Mouse (Mus musculus): ENCODE measurements at regions not wholly inside any gene's neighbourhood (a gene's known extent, or its start where the extent isn't known, plus 50 kb on each side); places are given as distances from the start of the nearest gene placed in this dataset.

DNA sequence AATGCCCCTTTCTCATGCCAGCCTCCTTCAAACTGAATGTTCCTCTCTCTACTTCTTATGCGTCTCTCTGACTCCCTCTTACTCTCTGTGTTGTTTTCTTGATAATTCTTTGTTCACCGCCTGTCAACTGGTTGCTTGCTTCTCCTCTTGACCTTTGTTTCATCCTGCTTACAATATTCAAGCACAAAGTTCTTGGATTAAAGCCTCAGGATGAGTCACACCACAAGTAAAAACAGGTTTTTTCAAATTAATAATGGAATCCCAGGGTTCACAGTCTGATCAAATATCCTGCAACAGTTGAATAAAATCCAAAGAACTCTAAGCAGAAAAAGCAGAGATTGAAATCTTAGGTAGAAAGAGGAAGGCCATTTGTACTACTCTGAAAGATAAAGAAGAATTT is 285.9 kb upstream of the Cxadr start:
- no peak for DNase-seq (ENCODE audit: low spot score in 2 of 2)

DNA sequence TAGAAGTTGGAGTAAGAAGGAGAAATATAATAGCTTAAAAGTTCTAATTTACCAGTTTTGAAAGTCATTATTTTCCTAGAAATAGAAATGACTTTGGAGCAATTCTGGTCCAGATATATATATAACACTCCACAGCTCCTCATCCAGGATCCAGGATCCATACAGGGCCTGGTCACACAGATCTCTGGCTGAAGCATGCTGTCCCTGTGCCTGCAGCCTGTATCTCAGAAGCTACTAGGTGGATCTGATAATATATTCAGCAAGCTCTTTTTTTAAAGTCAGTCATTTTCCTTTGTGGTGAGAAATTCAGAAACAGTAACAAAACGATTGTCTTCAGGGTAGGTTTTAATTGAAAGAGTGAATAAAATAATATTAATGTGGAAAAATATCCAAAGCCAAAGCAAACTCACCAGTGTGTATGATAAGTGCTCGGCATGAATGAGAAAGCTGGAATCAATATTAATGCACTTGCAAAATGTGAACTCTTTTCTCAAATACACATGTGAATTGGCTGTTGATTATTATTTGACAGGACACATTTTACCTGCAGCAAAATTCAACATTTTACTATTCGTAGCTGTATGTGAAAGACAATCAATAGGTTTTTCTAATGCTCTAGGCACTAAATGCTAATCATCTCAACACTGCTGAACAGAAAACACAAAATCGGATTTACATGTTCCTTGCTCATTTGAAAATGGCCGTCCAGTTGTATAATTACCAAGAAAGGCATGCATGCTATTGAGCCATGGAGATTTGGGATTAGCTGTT is 288.1 kb upstream of the Cxadr start:
- DNase-seq (ENCODE audit: low spot score in 2 of 2), result no peak

DNA sequence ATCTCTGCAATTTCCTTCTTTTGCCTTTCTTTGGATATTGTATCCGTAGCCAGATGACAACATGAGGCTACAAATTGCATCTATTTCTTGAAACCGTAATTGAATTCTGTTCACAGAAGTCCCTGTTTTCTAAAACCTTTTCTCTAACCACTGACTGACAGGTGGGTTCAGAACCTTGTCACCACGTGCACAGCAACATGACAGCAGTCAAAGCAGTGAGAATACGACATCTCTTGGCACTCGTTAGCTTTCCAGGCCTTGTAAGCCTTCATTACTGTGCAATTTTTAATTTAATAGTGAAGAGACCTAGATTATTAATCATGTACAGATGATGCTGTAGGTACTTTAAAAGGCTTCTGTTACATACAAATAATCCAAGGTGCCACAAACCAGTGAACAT is 297.3 kb upstream of the Cxadr start:
- no peak for DNase-seq (ENCODE audit: low spot score in 2 of 2)

DNA sequence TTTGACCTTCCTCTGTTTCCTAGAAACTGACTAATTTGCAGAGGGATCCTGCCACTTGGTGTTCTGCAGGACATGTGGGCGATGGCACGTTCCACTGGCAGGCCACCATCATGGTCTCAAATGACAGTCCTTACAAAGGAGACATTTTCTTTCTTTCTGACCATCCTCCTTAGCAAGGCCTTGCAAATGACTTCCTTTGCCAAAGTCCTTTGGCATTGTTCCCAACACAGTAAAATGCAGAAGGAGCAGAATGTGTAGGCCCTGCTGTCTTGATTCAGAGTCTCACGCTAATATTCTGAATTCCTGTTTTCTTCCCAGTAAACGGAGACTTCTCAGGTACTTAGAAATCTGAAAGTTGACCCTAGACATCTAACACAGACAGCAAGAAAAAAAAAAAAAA is 308.3 kb upstream of the Cxadr start:
- DNase-seq (ENCODE audit: low spot score in 2 of 2), result no peak

DNA sequence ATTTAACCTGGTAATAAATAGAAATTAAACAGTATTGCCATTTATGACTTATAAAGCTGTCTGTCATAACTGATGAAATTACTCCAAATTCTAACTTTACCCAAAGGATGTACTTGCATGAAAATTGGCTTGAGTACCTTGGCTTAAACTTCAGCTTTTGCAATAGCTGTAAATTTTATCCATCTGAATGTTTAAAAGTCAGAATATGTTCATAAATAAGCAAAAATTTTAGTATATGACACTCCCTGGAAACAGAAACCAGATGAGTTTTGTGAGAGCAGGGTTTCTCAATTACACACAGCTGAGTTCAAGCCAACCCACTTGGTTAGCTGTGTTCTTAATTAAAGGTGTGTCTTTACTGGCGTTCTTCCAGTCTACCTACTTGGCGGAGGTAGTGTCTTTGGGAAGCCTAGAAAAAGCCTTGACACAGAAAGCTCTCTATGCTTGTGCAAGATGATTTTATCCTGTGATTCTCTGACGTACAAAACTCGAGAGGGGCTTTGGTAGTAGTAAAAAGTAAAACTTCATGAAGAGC is 311.4 kb upstream of the Cxadr start:
- no peak for DNase-seq (ENCODE audit: low spot score in 2 of 2)

DNA sequence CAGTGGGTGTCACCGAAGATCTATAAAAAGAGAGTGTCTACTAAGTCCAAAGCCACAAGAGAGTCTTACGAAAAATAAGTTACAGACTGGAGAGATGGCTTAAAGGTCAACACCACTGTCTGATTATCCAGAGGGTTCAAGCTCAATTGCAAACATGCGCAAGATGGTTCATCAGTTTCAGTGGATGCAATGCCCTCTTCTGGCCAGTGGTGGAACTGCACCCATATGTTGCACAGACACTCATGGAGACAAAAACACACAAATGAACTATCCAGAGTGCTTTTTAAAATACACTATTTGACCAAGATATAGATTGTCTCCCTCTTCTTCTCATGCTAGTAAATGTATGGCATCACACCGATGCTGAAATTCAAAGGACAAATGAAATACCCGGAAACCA is 312.1 kb upstream of the Cxadr start:
- DNase-seq (ENCODE audit: low spot score in 2 of 2), result no peak

DNA sequence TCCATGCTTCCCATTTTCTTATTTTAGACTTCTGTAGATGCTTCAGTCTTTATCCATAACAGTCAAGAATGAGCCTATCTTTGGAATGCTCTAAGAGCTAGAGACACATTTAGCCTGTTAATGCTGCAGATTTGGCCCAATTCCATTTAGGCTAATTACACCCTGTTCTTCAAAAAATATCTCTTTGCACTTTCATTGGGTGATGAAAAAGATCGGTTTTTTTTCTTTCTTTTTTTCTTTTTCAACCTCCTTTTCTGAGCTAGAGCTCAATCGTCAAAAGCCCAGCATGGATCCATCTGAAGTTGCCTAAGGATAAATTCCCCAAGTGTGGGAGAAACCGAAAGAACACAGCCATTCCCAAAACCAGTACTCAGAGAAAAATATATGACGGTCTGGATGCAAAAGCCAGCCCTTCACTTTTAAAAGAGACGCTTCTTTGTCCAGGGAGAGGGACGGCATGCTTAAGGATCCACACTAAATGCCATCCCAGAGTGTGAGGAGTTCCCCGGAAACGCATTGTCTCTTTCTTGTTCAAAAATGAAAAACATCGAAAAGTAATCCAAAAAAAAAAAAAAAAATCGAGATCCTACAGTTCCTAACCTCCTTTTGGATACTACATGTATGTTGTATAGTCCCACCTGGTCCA is 314.3 kb upstream of the Cxadr start:
- no peak for DNase-seq (ENCODE audit: low spot score in 2 of 2)

DNA sequence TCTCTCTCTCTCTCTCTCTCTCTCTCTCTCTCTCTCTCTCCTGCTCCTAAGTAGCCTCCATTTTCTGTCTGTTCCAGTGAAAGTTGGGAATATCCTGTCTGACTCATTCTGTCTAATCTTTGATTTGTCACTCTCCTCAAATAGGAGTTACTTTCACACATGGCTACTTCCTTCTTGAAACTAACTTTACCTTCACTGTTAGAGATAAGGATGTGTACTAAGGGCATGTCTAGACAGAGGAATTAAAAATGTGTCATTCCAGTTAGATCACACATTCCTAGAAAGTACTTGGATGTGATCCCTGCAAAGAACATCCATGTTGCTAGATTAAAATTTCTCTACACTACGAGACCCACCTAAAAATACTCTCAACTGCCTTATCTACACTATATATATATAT is 346.9 kb upstream of the Gm11146 start:
- DNase-seq (ENCODE audit: low spot score in 2 of 2), result no peak

DNA sequence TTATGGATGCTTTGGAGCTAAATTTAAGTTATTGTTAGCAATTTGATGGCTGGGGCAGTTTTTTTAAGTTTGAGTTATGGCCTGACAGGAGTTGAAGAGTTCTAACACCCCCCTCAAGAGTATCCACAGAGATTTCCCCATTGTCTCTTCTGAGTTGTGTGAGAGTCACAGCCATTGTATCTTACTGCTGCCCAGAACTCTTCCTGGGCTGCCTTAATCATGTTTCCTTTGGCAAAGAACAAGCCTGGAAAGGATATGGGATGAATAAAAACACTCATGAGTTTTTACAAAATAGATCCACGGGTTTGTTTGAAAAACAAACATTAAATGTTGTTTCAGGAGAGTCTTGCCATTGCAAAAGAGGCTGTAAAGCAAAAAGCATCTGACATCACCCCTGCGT is 343.5 kb upstream of the Gm11146 start:
- no peak for DNase-seq (ENCODE audit: low spot score in 2 of 2)

DNA sequence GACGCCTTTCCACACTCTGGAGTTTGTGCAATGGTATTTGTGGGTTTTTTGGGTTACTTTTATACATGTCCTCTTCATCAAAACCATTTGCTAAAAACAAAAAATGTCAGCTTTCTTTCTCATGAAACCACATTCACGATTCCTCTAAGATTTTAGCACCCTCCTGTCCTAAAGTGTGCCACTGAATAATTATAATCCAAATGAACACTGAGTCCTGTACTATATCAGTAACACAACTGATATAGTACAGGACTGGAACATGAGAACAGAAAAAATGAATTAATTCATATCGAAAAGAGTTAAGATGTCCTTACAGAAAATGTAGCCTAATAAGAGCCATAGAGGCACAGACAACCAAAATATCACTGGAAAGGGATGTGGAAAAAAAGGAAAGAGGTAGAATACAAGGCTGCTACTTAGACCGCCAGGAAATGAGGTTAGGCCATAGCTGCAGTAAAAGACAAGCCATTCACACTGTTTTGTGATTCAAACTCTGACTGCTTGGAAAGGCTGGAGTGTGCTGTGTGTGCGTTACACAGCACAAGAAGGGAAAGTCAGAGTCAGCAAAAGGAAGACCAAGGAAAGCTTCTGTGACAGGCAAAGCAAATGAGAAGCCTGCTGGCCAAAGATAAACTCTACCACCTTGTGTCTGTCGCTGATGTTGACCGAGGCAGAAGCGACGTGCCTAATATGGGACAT is 329.3 kb upstream of the Gm11146 start:
- DNase-seq (ENCODE audit: low spot score in 2 of 2), result no peak

DNA sequence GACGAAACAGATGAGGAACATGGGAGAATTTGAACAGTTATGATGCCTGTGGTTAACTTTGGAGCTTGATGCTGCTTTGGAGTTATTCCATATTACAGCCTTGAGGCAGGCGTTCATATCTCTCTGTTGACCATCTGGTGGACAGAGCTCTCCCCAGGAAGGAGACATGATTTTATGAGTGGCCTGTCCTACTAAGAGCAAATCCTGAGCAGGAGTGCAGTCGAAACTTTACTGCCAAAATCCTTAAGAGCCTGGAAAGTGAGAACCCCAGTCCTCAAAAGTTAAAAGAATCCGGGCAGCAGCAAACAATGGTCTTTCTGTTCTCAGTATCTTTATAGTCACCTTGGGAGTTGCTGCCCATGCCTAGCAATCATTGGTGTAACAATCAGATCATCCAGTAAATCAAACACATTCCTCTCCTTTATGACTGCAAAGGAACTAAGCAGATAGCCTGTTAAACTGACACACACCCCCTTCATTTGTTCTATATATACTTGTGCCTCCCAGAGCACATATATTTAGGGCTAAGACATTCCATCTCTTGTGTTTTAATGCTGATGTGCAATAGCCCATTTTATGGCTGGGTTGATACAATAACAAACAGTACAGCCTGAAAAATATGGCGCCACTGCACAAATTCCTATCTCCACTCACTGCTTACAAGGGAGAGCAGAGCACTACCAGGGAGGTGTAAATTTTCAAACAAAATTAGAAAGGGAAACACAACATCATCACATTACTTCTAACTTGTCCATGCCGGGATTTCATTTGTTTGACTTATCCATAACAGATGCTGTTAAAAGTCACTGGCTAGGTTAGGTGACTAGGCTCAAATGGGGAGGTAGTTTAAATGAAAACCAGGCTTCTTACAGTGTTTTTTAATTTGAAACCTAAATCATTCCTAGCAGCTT is 312.5 kb upstream of the Gm11146 start:
- DNase-seq (ENCODE audit: low spot score in 2 of 2), result no peak

DNA sequence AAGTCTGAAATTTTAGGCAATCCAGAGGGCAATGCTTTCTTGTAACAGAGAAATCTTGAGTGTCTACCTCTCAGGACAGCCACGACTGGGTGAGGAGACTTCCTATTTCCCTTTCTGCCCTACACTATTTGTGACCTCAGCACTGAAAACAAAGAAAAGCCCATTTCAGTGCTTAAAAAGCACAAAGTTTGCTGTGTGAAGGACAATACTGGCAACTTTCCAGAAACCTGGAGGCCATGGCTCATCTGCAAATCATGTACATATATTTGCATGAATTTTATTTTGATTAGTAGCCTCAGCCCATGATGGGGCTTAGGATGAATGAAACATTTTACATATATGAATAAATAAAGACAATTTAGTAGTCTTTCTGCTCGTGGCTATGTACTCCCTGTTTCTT is 292.4 kb upstream of the Gm11146 start:
- DNase-seq (ENCODE audit: low spot score in 2 of 2), result no peak

DNA sequence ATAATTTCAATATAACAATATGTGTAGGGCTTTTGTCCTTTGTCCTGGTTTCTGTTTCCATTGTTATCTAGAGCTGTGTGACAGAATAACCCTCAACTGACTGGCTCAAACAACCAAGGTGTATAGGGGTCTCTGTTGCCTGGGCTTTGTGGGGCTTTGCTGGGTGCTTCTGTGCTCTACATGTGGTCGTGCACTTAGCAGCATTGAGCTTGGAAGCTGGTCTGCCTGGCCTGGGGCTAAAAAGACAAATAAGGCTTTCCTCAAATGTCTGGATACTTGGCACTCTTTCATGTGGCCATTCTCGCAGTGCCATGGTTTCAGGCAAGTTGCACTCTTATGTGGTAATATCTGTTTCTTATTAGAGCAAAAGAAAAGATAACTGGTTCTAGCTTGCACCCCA is 291.8 kb upstream of the Gm11146 start:
- DNase-seq (ENCODE audit: low spot score in 2 of 2), result no peak

DNA sequence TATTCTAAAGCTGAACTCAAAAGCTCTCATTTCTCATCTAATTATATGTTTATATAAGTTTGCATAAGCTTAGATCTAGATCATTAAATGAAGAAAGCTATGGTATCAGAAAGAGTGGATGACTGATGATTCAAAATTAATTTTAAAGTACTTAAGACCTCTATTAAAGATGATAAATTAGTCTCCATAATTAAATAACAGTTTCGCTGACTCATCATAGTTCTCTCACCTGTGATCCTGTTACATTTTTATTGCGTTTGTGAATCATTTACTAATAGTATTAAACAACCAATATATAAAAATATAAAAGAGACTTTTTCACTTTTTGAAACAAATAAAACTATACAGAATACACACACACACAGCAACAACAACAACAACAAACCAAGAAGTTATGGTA is 290.8 kb upstream of the Gm11146 start:
- no peak for DNase-seq (ENCODE audit: low spot score in 2 of 2)

DNA sequence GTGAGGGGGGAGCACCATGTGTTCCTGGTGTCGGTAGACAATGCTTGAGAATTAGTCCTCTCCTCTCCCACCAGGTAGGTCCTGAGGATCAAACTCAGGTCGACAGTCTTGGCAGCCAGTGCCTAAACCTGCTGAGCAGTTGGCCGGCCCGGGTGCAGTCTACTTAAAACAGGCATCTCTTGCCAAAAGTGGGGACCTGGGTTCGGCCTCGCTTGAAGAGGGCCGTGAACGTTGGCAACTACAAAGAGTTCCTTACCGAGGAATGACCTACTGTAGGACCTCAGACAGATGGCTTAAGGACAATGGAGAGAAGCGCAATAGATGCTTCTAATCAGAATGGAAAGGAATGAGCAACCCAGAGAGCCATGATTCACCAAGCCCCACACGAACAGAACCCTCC is 287.5 kb upstream of the Gm11146 start:
- DNase-seq (ENCODE audit: low spot score in 2 of 2), result no peak

DNA sequence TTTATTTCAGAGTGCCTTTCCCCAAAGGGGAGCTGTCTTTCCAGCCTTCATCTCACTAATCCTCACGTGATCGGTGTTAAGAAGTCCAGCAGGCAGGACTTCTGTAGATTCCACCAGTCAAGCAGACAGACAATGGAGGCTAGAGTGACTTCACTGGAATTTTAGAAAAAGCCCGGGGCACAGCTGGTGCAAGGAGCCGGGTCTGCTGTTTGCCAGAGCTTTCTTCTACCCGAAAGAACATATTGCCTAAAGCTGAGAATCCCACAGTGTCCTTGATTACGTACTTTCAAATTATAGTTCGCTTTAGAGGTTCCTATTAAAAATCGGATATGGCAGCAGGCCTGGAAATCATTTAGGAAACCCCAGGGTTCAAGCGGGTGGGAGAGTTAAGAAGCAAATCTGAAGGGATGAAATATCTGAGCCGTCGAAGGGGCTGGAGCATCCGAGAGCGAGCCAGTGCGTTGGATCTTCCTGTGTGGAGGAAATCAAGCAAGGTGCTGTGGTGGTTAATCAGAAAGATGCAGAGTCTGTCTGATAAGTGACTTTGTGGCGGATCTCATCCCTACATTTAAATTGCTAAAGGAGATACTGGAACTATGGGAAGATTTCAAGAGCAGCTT is 283.3 kb upstream of the Gm11146 start:
- DNase-seq (ENCODE audit: low spot score in 2 of 2), result no peak

DNA sequence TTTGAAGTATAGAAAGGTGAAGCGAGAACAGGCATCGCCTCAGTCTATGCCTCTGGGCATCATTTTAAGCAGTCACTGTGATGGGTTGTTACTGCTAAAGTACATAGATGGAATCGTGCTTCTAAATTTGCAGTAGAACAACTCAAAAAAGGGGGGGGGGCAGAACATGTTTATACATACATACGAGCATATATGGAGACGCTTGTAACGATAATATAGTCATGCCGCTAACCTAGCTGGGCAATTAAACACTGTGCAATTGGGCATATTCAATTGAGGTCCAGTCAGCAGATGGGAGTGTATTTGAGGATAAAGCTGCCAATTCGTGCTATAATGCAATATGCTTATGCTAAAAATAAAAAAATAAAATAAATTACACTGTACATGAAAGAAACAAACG is 282.6 kb upstream of the Gm11146 start:
- no peak for DNase-seq (ENCODE audit: low spot score in 2 of 2)

DNA sequence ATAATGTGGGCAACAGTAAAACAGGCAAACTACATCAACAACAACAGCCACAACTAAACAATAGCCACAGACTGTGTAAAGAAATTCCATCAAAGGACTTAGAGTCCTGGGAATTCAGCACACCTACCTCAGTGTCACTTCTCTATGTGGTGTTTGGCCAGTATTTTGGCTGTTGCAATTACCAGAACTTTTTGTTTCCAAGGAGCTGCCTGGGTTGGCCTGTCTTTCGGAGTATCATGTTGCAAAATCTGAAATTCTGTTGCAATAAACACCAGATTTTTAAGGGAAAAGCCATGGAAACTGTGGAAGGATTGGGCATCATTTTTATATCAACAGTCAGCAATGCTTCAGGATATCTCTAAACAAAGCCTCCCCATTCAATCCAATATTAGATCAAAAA is 275.1 kb upstream of the Gm11146 start:
- DNase-seq (ENCODE audit: low spot score in 2 of 2), result no peak

DNA sequence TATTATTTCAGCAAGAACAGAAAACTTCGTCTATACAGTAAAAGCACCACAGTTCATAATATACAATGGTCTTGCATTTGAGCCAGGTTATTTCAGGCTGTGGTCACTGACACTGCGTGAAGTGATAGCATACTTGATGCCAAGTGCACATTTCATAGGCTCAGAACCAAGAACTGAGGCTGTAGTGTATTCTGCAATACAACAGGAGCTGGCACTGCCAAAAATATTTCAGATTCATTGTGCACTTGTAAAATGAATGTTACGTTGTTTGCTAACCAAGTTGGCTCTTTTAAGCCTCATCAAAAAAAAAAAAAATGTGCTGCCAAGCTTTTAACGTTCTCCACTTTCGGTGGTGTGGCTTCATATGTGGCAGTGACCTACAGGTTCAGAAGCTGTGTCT is 261.4 kb upstream of the Gm11146 start:
- DNase-seq (ENCODE audit: low spot score in 2 of 2), result no peak

DNA sequence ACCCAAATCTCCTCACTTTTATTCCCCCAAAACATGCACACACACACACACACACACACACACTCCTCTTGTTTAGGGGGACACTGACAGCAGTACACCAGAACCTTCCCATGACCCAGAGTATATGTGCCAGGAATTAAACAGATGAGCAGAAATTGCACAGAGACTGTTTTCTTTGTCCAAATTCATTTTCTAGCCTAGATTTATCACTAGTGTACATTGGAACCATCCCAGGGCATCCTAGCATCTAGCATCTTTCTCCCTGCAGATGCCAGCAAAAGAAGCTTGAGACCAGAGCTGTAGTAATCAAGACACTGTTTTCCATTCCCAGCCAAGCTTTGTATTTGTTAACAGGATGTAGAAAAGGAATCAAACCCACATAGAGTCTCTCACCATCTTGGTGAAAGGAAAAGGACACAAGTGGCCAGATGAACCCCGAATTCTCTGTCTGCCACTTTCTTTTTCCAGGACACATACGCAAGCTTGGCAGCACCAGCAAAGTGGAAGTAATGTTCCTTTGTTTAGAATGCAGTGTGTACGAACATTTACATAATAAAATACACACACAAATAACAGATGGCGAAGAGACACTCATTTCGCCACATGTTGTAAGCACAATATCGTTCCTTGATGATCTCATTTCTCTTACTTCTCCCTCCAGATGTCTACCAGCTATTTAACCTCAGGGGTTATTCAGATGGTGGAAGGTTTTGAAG is 250.3 kb upstream of the Gm11146 start:
- no peak for DNase-seq (ENCODE audit: low spot score in 2 of 2)

All from thymus, postnatal 10 days (tissue).